Mouse (Mus musculus) adrenal gland, adult 18-20 months (tissue): ENCODE data around the gene Naif1. TPM values are rescaled to one million over a fixed set of nuclear protein-coding genes. Genes with fewer than 3 reads are reported as not detected.
"Not testable (repeated sequence)": the region's sequence is repeated elsewhere in the genome, so short reads cannot be mapped to it uniquely, and the experiment has no call there.

Experiments
- DNase-seq, 2 experiments: peaks; one replicate each; pipeline ENCODE4 v3.0.0; 2021 to 2022; ENCODE audit warnings: low spot score in 2 of 2
- total RNA-seq, 2 experiments: library from RNA; stranded (reverse); gene quantifications; 1 replicate in 1 of 2; 2 replicates in 1 of 2; pipeline ENCODE4 v1.2.3; 2021

The Naif1 gene
- total RNA-seq, 2 experiments from 2014 or later = 4.1 to 4.5 TPM

- DNase-seq = no peak
Measured at GRCm38 (mm10) chr2:32453641-32454303, 3.5 kb downstream of the Naif1 start.

GRCm38 (mm10) chr2:32454633-32455032 lies 4.4 kb downstream of the Naif1 start:
- no peak for DNase-seq

- no peak for DNase-seq
Measured at GRCm38 (mm10) chr2:32455101-32455500, 4.8 kb downstream of the Naif1 start.

GRCm38 (mm10) chr2:32458300-32458699 lies 8.0 kb downstream of the Naif1 start:
- no peak for DNase-seq

GRCm38 (mm10) chr2:32459657-32460056 lies 9.4 kb downstream of the Naif1 start:
- no peak for DNase-seq

GRCm38 (mm10) chr2:32463773-32464172 lies 13.5 kb downstream of the Naif1 start:
- DNase-seq = no peak

- no peak for DNase-seq
Measured at GRCm38 (mm10) chr2:32464212-32464891, 14.1 kb downstream of the Naif1 start.

GRCm38 (mm10) chr2:32471001-32471680 lies 20.9 kb downstream of the Naif1 start:
- DNase-seq = no peak

- peak in 1 of 2 experiments; percentile 58 for DNase-seq
Measured at GRCm38 (mm10) chr2:32471681-32472061, 21.4 kb downstream of the Naif1 start.

GRCm38 (mm10) chr2:32475361-32475760 lies 25.1 kb downstream of the Naif1 start:
- not testable (repeated sequence) for DNase-seq

GRCm38 (mm10) chr2:32482351-32482750 lies 32.1 kb downstream of the Naif1 start:
- no peak for DNase-seq

- DNase-seq = no peak
Measured at GRCm38 (mm10) chr2:32483179-32483875, 33.1 kb downstream of the Naif1 start.

GRCm38 (mm10) chr2:32484933-32485332 lies 34.7 kb downstream of the Naif1 start:
- DNase-seq = no peak

- DNase-seq = no peak
Measured at GRCm38 (mm10) chr2:32485751-32486150, 35.5 kb downstream of the Naif1 start.

- no peak for DNase-seq
Measured at GRCm38 (mm10) chr2:32486155-32486554, 35.9 kb downstream of the Naif1 start.

- DNase-seq = peak; percentile 91 to 92
Measured at GRCm38 (mm10) chr2:32487124-32487623, 36.9 kb downstream of the Naif1 start.

GRCm38 (mm10) chr2:32488679-32489078 lies 38.4 kb downstream of the Naif1 start:
- DNase-seq = peak; percentile 67 to 74

GRCm38 (mm10) chr2:32490730-32491129 lies 40.5 kb downstream of the Naif1 start:
- DNase-seq = not testable (repeated sequence)

GRCm38 (mm10) chr2:32492661-32493060 lies 42.4 kb downstream of the Naif1 start:
- DNase-seq = no peak

GRCm38 (mm10) chr2:32493301-32493701 lies 43.0 kb downstream of the Naif1 start:
- DNase-seq = no peak

- no peak for DNase-seq
Measured at GRCm38 (mm10) chr2:32494522-32494921, 44.3 kb downstream of the Naif1 start.
